Mouse (Mus musculus) liver, embryonic 14.5 days (tissue): ENCODE measurements around the gene Slc30a6.

Experiments used
- CTCF ChIP-seq: IDR thresholded peaks from 2 replicates; pipeline ENCODE4 v1.5.1; 2016; ENCODE audit warnings: antibody characterized with exemption, low read depth, control low read depth
- EP300 ChIP-seq: IDR thresholded peaks from 2 replicates; pipeline ENCODE4 v1.6.1; 2016; ENCODE audit warnings: antibody characterized with exemption, low read depth

- no peak for TF ChIP-seq CTCF
- no peak for TF ChIP-seq EP300
These were observed 34.7 kb downstream of the Slc30a6 start for GRCm38 (mm10) chr17:74430074-74430473.
